Mouse (Mus musculus) lung, postnatal 0 days (tissue): ENCODE results near the gene Pmvk. TPM values are rescaled to one million over a fixed set of nuclear protein-coding genes. Genes with fewer than 3 reads are reported as not detected.

ENCODE experiments used
- ATAC-seq: fragments of 200-750 bp; cut with Nextera tagmentation; 2 replicates; pipeline ENCODE4 v1.8.0; 2017; ENCODE audit warnings: moderate library complexity
- DNase-seq: peaks from one replicate; pipeline ENCODE4 v3.0.0-alpha.2; 2016; ENCODE audit warnings: low spot score
- H3K27ac ChIP-seq: fragments of 300-500 bp; sonication (generic); 2 replicates; pipeline ENCODE4 v1.5.1; 2014; ENCODE audit warnings: antibody characterized with exemption, mild to moderate bottlenecking, low read length, mixed read lengths
- H3K27me3 ChIP-seq: fragments of 300-500 bp; sonication (generic); replicated peaks from 2 replicates; pipeline ENCODE4 v1.6.1; 2014; ENCODE audit warnings: low read length, mixed read lengths; ENCODE audit not compliant: insufficient read depth
- H3K36me3 ChIP-seq: fragments of 300-500 bp; sonication (generic); 2 replicates; pipeline ENCODE4 v1.6.1; 2014; ENCODE audit warnings: low read length, mixed read lengths; ENCODE audit not compliant: insufficient read depth
- H3K4me1 ChIP-seq: fragments of 300-500 bp; sonication (generic); 2 replicates; pipeline ENCODE4 v1.6.1; 2014; ENCODE audit warnings: antibody characterized with exemption, low read depth, low read length, mixed read lengths; ENCODE audit not compliant: insufficient read depth
- H3K4me2 ChIP-seq: fragments of 300-500 bp; sonication (generic); replicated peaks from 2 replicates; pipeline ENCODE4 v1.6.1; 2014; ENCODE audit warnings: low read depth, mild to moderate bottlenecking, low read length, moderate library complexity, mixed read lengths
- H3K4me3 ChIP-seq: fragments of 300-500 bp; sonication (generic); 2 replicates; pipeline ENCODE4 v1.5.1; 2014; ENCODE audit warnings: low read depth, low read length
- H3K9ac ChIP-seq: fragments of 300-500 bp; sonication (generic); replicated peaks from 2 replicates; pipeline ENCODE4 v1.6.1; 2014; ENCODE audit warnings: low read depth, mild to moderate bottlenecking
- H3K9me3 ChIP-seq: fragments of 300-500 bp; sonication (generic); 2 replicates; pipeline ENCODE4 v1.6.1; 2016; ENCODE audit warnings: low read length, mixed read lengths
- CTCF ChIP-seq: IDR thresholded peaks from 2 replicates; pipeline ENCODE4 v1.5.1; 2016; ENCODE audit warnings: antibody characterized with exemption, mild to moderate bottlenecking
- EP300 ChIP-seq: IDR thresholded peaks from 2 replicates; pipeline ENCODE4 v1.6.1; 2016; ENCODE audit warnings: antibody characterized with exemption, mild to moderate bottlenecking, control low read depth
- WGBS: fragments of 180-500 bp; shearing (Covaris S2); extraction: QIAGEN DNeasy Blood & Tissue Kit; methylation state at CpG from one replicate; pipeline ENCODE4 v1.1.7; 2014; 5-methylcytosine and 5-hydroxymethylcytosine counted together
- polyA plus RNA-seq: library from polyadenylated mRNA; unstranded; fragments of >200 nt; fragmentation: Nextera tagmentation; extraction: Ambion mirVana; gene quantifications from 2 replicates; pipeline ENCODE4 v1.2.1, GENCODE M21; 2015

The Pmvk gene
- polyA plus RNA-seq, 1 experiment from 2014 or later, result 96.6 TPM

DNA sequence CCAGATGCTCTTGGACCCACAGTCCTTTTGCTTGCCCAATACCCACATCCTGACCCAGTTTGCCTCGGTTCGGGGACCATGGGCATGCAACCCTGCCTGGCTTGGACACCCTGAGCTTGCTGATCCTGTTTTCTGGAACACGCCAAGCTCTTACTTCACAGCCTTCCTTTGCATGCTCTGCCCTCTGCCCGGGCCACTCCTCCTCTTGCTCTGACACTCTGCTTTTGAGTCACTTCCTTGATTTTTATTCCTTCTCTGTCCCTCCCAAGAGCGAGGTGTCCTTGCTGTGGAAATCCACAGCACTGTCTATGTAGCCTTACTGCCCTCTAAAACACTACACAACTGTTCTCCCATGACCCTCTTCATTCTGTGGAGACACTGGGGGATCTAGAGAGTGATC lies 27.9 kb downstream of the Pmvk start:
- no peak for TF ChIP-seq CTCF
- TF ChIP-seq EP300, result no peak
- DNase-seq (peak; percentile 28), ATAC-seq (no peak)
- no peak overlapping the region for H3K27ac ChIP-seq
- no peaks in the 10 kb centered on the region for H3K9me3 ChIP-seq
- H3K4me2 ChIP-seq, result no peak overlapping the region
- no peaks in the 10 kb centered on the region for H3K36me3 ChIP-seq
- no peak overlapping the region for H3K9ac ChIP-seq
- no peaks in the 10 kb centered on the region for H3K27me3 ChIP-seq
- WGBS, result 73% methylated on average over 5 of the region's 5 CpGs
- H3K4me3 ChIP-seq, result no peak overlapping the region
- H3K4me1 ChIP-seq, result no peaks in the 10 kb centered on the region

GRCm38 (mm10) chr3:89484766-89485524 lies 30.6 kb downstream of the Pmvk start:
- no peaks in the 10 kb centered on the region for H3K4me1 ChIP-seq
- H3K36me3 ChIP-seq, result no peaks in the 10 kb centered on the region
- H3K9ac ChIP-seq, result no peak overlapping the region
- no peaks in the 10 kb centered on the region for H3K9me3 ChIP-seq
- H3K27ac ChIP-seq, result 0 out of 2 replicates have a peak overlapping the region, but pooled peaks have one; percentile 11
- peak overlapping the region; percentile 31 for H3K4me2 ChIP-seq
- 11% methylated on average over 20 of the region's 24 CpGs for WGBS
- peak; percentile 85 for DNase-seq
- ATAC-seq, result peak; percentile 93
- TF ChIP-seq CTCF, result peak; percentile 99
- no peak; the same call in 1 of the 2 replicates for TF ChIP-seq EP300
- H3K4me3 ChIP-seq, result no peak overlapping the region
- H3K27me3 ChIP-seq, result no peaks in the 10 kb centered on the region

DNA sequence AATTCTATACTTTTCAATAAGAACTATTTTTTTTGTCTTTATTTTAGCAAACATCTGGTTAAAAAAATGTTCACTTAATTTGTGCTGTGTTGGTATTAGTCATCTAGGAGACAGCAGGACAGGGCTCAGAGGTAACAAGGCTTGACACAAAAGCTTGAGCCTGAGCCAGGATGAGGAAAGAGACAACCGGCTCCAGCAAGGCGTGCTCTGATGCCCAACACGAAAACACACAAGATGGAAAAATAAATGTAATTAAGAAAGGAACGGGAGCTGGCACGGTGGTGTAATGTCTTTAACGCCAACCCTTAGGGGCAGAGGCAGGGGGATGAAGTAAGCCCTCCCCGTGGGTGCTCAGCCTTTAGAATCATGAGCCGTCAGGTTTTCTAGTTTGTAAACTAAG lies 31.8 kb downstream of the Pmvk start:
- H3K27me3 ChIP-seq, result no peaks in the 10 kb centered on the region
- H3K4me3 ChIP-seq, result no peak overlapping the region
- no peaks in the 10 kb centered on the region for H3K4me1 ChIP-seq
- ATAC-seq, result no peak
- H3K36me3 ChIP-seq, result no peaks in the 10 kb centered on the region
- no peak for TF ChIP-seq CTCF
- TF ChIP-seq EP300, result no peak
- WGBS, result 72% methylated on average over 8 of the region's 8 CpGs
- no peak overlapping the region for H3K27ac ChIP-seq
- DNase-seq, result no peak
- no peak overlapping the region for H3K9ac ChIP-seq
- no peak overlapping the region for H3K4me2 ChIP-seq
- no peaks in the 10 kb centered on the region for H3K9me3 ChIP-seq

DNA sequence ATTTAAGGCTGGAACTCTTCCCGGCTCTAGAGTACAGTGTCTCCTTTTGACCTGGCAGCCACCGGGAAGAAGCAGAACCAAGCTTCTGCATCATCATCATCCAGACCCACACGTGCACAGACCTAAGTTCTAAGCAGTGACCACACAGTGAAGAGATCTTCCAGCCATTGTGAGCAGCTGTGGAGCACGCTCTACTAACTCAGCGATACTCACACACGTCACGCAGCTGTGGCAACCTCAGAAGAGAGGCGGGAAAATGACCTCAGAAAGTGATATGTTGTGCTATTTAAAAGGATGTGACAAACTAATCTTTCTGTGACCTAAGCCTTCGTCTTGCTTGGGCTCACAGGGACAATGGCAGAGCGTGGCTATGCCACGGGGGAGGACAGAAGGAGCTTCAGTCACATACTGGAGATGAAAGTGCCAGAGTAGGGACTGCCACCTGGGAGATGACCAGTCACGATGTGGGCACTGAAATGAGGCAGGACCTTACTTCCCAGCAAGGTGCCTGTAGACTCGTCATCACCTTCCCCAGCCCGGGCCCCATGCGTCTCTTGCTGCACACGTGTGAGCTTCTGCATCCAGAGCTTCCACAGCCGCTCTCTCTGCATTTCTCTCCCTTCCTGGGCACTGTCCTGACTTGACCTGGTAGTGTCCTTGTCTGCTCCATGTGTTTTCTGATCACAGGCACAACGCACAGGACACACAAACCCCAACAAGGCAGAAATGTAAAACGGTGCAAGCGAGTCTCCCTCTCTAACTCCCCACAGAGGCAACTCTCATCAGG lies 32.8 kb downstream of the Pmvk start:
- ATAC-seq (no peak), DNase-seq (no peak)
- Histone ChIP-seq H3K27me3 (no peaks in the 10 kb centered on the region), H3K27ac (no peak overlapping the region), H3K36me3 (no peaks in the 10 kb centered on the region), H3K9ac (no peak overlapping the region), H3K4me2 (no peak overlapping the region), H3K9me3 (no peaks in the 10 kb centered on the region), H3K4me1 (no peaks in the 10 kb centered on the region), H3K4me3 (no peak overlapping the region)
- no peak for TF ChIP-seq CTCF
- no peak for TF ChIP-seq EP300
- WGBS, result 51% methylated on average over 20 of the region's 20 CpGs

- Histone ChIP-seq H3K27ac (no peak overlapping the region), H3K4me2 (no peak overlapping the region), H3K9me3 (no peaks in the 10 kb centered on the region), H3K27me3 (no peaks in the 10 kb centered on the region), H3K4me3 (no peak overlapping the region), H3K9ac (no peak overlapping the region), H3K4me1 (peaks cover 3% of the 10 kb centered on the region; the same call in 1 of the 2 replicates), H3K36me3 (no peaks in the 10 kb centered on the region)
- DNase-seq, result no peak
- whole genome bisulfite sequencing, result 94% methylated on average over 3 of the region's 3 CpGs
- TF ChIP-seq CTCF, result peak; percentile 37
- TF ChIP-seq EP300, result no peak
- ATAC-seq, result no peak
Measured at GRCm38 (mm10) chr3:89490790-89491189, 36.4 kb downstream of the Pmvk start.

- TF ChIP-seq CTCF (no peak), EP300 (no peak)
- Histone ChIP-seq H3K27me3 (no peaks in the 10 kb centered on the region), H3K27ac (no peak overlapping the region), H3K4me2 (no peak overlapping the region), H3K9me3 (no peaks in the 10 kb centered on the region), H3K4me3 (no peak overlapping the region), H3K36me3 (no peaks in the 10 kb centered on the region), H3K9ac (no peak overlapping the region), H3K4me1 (peaks cover 3% of the 10 kb centered on the region; the same call in 1 of the 2 replicates)
- DNase-seq (no peak), ATAC-seq (no peak)
- WGBS, result 85% methylated on average over 5 of the region's 5 CpGs
Measured at GRCm38 (mm10) chr3:89491559-89491958, 37.2 kb downstream of the Pmvk start.
